Mouse (Mus musculus) embryonic facial prominence, embryonic 15.5 days (tissue): ENCODE results near the gene Meig1. TPM values are rescaled to one million over a fixed set of nuclear protein-coding genes. Genes with fewer than 3 reads are reported as not detected.
"Not testable (repeated sequence)": the region's sequence is repeated elsewhere in the genome, so short reads cannot be mapped to it uniquely, and the experiment has no call there.

ENCODE experiments used
- ATAC-seq: fragments of 200-750 bp; cut with Nextera tagmentation; 2 replicates; pipeline ENCODE4 v1.8.0; 2017; ENCODE audit warnings: low read depth, moderate TSS enrichment; ENCODE audit not compliant: insufficient number of reproducible peaks, low FRiP score, low TSS enrichment
- H3K27ac ChIP-seq: fragments of 300-500 bp; sonication (generic); replicated peaks from 2 replicates; pipeline ENCODE4 v1.5.1; 2015; ENCODE audit warnings: mild to moderate bottlenecking, inconsistent platforms
- H3K27me3 ChIP-seq: fragments of 300-500 bp; sonication (generic); 2 replicates; pipeline ENCODE4 v1.6.1; 2015; ENCODE audit warnings: inconsistent platforms
- H3K36me3 ChIP-seq: fragments of 300-500 bp; sonication (generic); 2 replicates; pipeline ENCODE4 v1.6.1; 2015; ENCODE audit warnings: mild to moderate bottlenecking, inconsistent platforms
- H3K4me1 ChIP-seq: fragments of 300-500 bp; sonication (generic); 2 replicates; pipeline ENCODE4 v1.6.1; 2015; ENCODE audit warnings: inconsistent platforms
- H3K4me2 ChIP-seq: fragments of 300-500 bp; sonication (generic); replicated peaks from 2 replicates; pipeline ENCODE4 v1.6.1; 2015; ENCODE audit warnings: mild to moderate bottlenecking, inconsistent platforms
- H3K4me3 ChIP-seq: fragments of 300-500 bp; sonication (generic); replicated peaks from 2 replicates; pipeline ENCODE4 v1.5.1; 2015; ENCODE audit warnings: mild to moderate bottlenecking, inconsistent platforms
- H3K9ac ChIP-seq: fragments of 300-500 bp; sonication (generic); 2 replicates; pipeline ENCODE4 v1.6.1; 2015; ENCODE audit warnings: inconsistent platforms
- H3K9me3 ChIP-seq: fragments of 300-500 bp; sonication (generic); replicated peaks from 2 replicates; pipeline ENCODE4 v1.6.1; 2016; ENCODE audit warnings: inconsistent platforms
- WGBS: fragments of 180-500 bp; shearing (Covaris S2); methylation state at CpG from one replicate; pipeline ENCODE4 v1.1.7; 2015; 5-methylcytosine and 5-hydroxymethylcytosine counted together
- polyA plus RNA-seq: library from polyadenylated mRNA; unstranded; fragments of >200 nt; fragmentation: Nextera tagmentation; extraction: Ambion mirVana; gene quantifications from 2 replicates; pipeline ENCODE4 v1.2.1, GENCODE M21; 2015

The Meig1 gene
- polyA plus RNA-seq, 1 experiment from 2014 or later: 54.5 TPM

GRCm38 (mm10) chr2:3420157-3420556 lies 2.3 kb downstream of the Meig1 start:
- Histone ChIP-seq H3K27ac (no peak overlapping the region), H3K4me1 (peaks cover 18% of the 10 kb centered on the region), H3K9ac (no peak overlapping the region), H3K4me3 (no peak overlapping the region), H3K9me3 (no peaks in the 10 kb centered on the region), H3K27me3 (0 out of 2 replicates have a peak, but pooled peaks cover 3% of the 10 kb centered on the region), H3K36me3 (no peaks in the 10 kb centered on the region), H3K4me2 (no peak overlapping the region)
- ATAC-seq: no peak
- 54% methylated on average over 4 of the region's 4 CpGs for WGBS

GRCm38 (mm10) chr2:3418883-3419431 lies 3.5 kb downstream of the Meig1 start:
- WGBS: 2% methylated on average over 38 of the region's 38 CpGs
- H3K9ac ChIP-seq: peak overlapping the region; percentile 2; the same call in 1 of the 2 replicates
- H3K27me3 ChIP-seq: 0 out of 2 replicates have a peak, but pooled peaks cover 3% of the 10 kb centered on the region
- no peaks in the 10 kb centered on the region for H3K36me3 ChIP-seq
- H3K4me3 ChIP-seq: peak overlapping the region; percentile 58
- H3K4me2 ChIP-seq: peak overlapping the region; percentile 71
- ATAC-seq: peak; percentile 92
- no peak overlapping the region for H3K27ac ChIP-seq
- no peaks in the 10 kb centered on the region for H3K9me3 ChIP-seq
- H3K4me1 ChIP-seq: peaks cover 9% of the 10 kb centered on the region

- H3K36me3 ChIP-seq: no peaks in the 10 kb centered on the region
- no peak overlapping the region for H3K27ac ChIP-seq
- H3K4me1 ChIP-seq: peaks cover 5% of the 10 kb centered on the region; the same call in 1 of the 2 replicates
- 0 out of 2 replicates have a peak, but pooled peaks cover 3% of the 10 kb centered on the region for H3K27me3 ChIP-seq
- no peak overlapping the region for H3K9ac ChIP-seq
- no peak overlapping the region for H3K4me3 ChIP-seq
- no peak overlapping the region for H3K4me2 ChIP-seq
- H3K9me3 ChIP-seq: no peaks in the 10 kb centered on the region
- 28% methylated on average over 1 of the region's 1 CpGs for WGBS
- no peak for ATAC-seq
These were observed 6.8 kb downstream of the Meig1 start for GRCm38 (mm10) chr2:3415676-3416075.

GRCm38 (mm10) chr2:3414241-3414640 lies 8.2 kb downstream of the Meig1 start:
- Histone ChIP-seq H3K9ac (no peak overlapping the region), H3K4me1 (peaks cover 5% of the 10 kb centered on the region; the same call in 1 of the 2 replicates), H3K4me2 (no peak overlapping the region), H3K36me3 (no peaks in the 10 kb centered on the region), H3K27me3 (0 out of 2 replicates have a peak, but pooled peaks cover 3% of the 10 kb centered on the region), H3K9me3 (no peaks in the 10 kb centered on the region), H3K4me3 (no peak overlapping the region), H3K27ac (no peak overlapping the region)
- WGBS: 36% methylated on average over 4 of the region's 4 CpGs
- ATAC-seq: no peak

GRCm38 (mm10) chr2:3407756-3408155 lies 14.7 kb downstream of the Meig1 start:
- no peak overlapping the region for H3K4me3 ChIP-seq
- no peak overlapping the region for H3K27ac ChIP-seq
- no peaks in the 10 kb centered on the region for H3K4me1 ChIP-seq
- H3K9me3 ChIP-seq: no peaks in the 10 kb centered on the region
- H3K4me2 ChIP-seq: no peak overlapping the region
- 74% methylated on average over 7 of the region's 7 CpGs for WGBS
- ATAC-seq: no peak
- no peak overlapping the region for H3K9ac ChIP-seq
- H3K36me3 ChIP-seq: no peaks in the 10 kb centered on the region
- no peaks in the 10 kb centered on the region for H3K27me3 ChIP-seq

GRCm38 (mm10) chr2:3405981-3406380 lies 16.5 kb downstream of the Meig1 start:
- H3K9me3 ChIP-seq: no peaks in the 10 kb centered on the region
- H3K27me3 ChIP-seq: no peaks in the 10 kb centered on the region
- H3K4me2 ChIP-seq: no peak overlapping the region
- H3K4me1 ChIP-seq: no peaks in the 10 kb centered on the region
- WGBS: 86% methylated on average over 4 of the region's 4 CpGs
- no peak for ATAC-seq
- no peak overlapping the region for H3K9ac ChIP-seq
- H3K36me3 ChIP-seq: no peaks in the 10 kb centered on the region
- no peak overlapping the region for H3K27ac ChIP-seq
- no peak overlapping the region for H3K4me3 ChIP-seq

GRCm38 (mm10) chr2:3397110-3397509 lies 25.3 kb downstream of the Meig1 start, which contains the start of gene Olah:
Gene Olah, minus strand, starts transcription at chr2:3397210.
- not testable (repeated sequence) for H3K9me3 ChIP-seq, H3K9ac ChIP-seq, H3K4me2 ChIP-seq, H3K27me3 ChIP-seq, H3K27ac ChIP-seq, H3K36me3 ChIP-seq, ATAC-seq, H3K4me1 ChIP-seq, H3K4me3 ChIP-seq
- 64% methylated on average over 10 of the region's 10 CpGs for WGBS

- Histone ChIP-seq H3K4me1 (no peaks in the 10 kb centered on the region), H3K27me3 (no peaks in the 10 kb centered on the region), H3K4me2 (no peak overlapping the region), H3K27ac (no peak overlapping the region), H3K9ac (no peak overlapping the region), H3K36me3 (no peaks in the 10 kb centered on the region), H3K4me3 (no peak overlapping the region), H3K9me3 (no peaks in the 10 kb centered on the region)
- 76% methylated on average over 2 of the region's 2 CpGs for WGBS
- no peak for ATAC-seq
These were observed 30.5 kb downstream of the Meig1 start for GRCm38 (mm10) chr2:3391945-3392344.

GRCm38 (mm10) chr2:3387105-3387860 lies 35.2 kb downstream of the Meig1 start:
- no peaks in the 10 kb centered on the region for H3K27me3 ChIP-seq
- no peak overlapping the region for H3K4me3 ChIP-seq
- H3K36me3 ChIP-seq: no peaks in the 10 kb centered on the region
- no peak overlapping the region for H3K4me2 ChIP-seq
- no peak overlapping the region for H3K27ac ChIP-seq
- H3K9me3 ChIP-seq: no peaks in the 10 kb centered on the region
- H3K4me1 ChIP-seq: no peaks in the 10 kb centered on the region
- no peak for ATAC-seq
- H3K9ac ChIP-seq: no peak overlapping the region
- 71% methylated on average over 6 of the region's 6 CpGs for WGBS

- no peaks in the 10 kb centered on the region for H3K9me3 ChIP-seq
- no peak for ATAC-seq
- H3K36me3 ChIP-seq: no peaks in the 10 kb centered on the region
- no peaks in the 10 kb centered on the region for H3K4me1 ChIP-seq
- H3K4me3 ChIP-seq: no peak overlapping the region
- 37% methylated on average over 4 of the region's 4 CpGs for WGBS
- H3K4me2 ChIP-seq: no peak overlapping the region
- no peak overlapping the region for H3K9ac ChIP-seq
- H3K27ac ChIP-seq: no peak overlapping the region
- no peaks in the 10 kb centered on the region for H3K27me3 ChIP-seq
These were observed 57.3 kb downstream of the Meig1 start for GRCm38 (mm10) chr2:3365127-3365526.

GRCm38 (mm10) chr2:3361067-3361466 lies 61.4 kb downstream of the Meig1 start:
- no peak for ATAC-seq
- H3K4me3 ChIP-seq: no peak overlapping the region
- H3K4me1 ChIP-seq: no peaks in the 10 kb centered on the region
- no peaks in the 10 kb centered on the region for H3K9me3 ChIP-seq
- no peaks in the 10 kb centered on the region for H3K36me3 ChIP-seq
- no peak overlapping the region for H3K4me2 ChIP-seq
- no peaks in the 10 kb centered on the region for H3K27me3 ChIP-seq
- no peak overlapping the region for H3K9ac ChIP-seq
- no peak overlapping the region for H3K27ac ChIP-seq
- 83% methylated on average over 3 of the region's 3 CpGs for whole genome bisulfite sequencing
